Mouse (Mus musculus): ENCODE results near the gene Ripor1.
"Not testable (repeated sequence)": the region's sequence is repeated elsewhere in the genome, so short reads cannot be mapped to it uniquely, and the experiment has no call there.

Gene Ripor1

GRCm38 (mm10) chr8:105604804-105605381 is at the start of gene Ripor1:
Gene Ripor1 (plus strand): TSS chr8:105605255.
- DNase-seq: peak; percentile 69 to 71

- no peak for DNase-seq
Observed at GRCm38 (mm10) chr8:105562863-105563262, 42.2 kb upstream of the Ripor1 start.

GRCm38 (mm10) chr8:105563871-105564270 is 41.2 kb upstream of the Ripor1 start:
- no peak for DNase-seq

GRCm38 (mm10) chr8:105564573-105565229 is 40.4 kb upstream of the Ripor1 start:
- DNase-seq: not testable (repeated sequence)

- DNase-seq: no peak
Observed at GRCm38 (mm10) chr8:105565401-105565881, 39.6 kb upstream of the Ripor1 start.

GRCm38 (mm10) chr8:105565952-105566702 is 38.9 kb upstream of the Ripor1 start, which contains the start of gene Atp6v0d1:
Gene Atp6v0d1 (minus strand): TSS chr8:105566047.
- DNase-seq: peak; percentile 100

- no peak for DNase-seq
Observed at GRCm38 (mm10) chr8:105566703-105567595, 38.1 kb upstream of the Ripor1 start.

- DNase-seq: no peak
Observed at GRCm38 (mm10) chr8:105571810-105572209, 33.2 kb upstream of the Ripor1 start.

GRCm38 (mm10) chr8:105573427-105573826 is 31.6 kb upstream of the Ripor1 start:
- peak in 1 of 2 experiments; percentile 51 for DNase-seq

GRCm38 (mm10) chr8:105574741-105575140 is 30.3 kb upstream of the Ripor1 start:
- DNase-seq: no peak

- DNase-seq: no peak
Observed at GRCm38 (mm10) chr8:105575538-105575937, 29.5 kb upstream of the Ripor1 start.

- DNase-seq: no peak
Observed at GRCm38 (mm10) chr8:105579719-105580118, 25.3 kb upstream of the Ripor1 start.

- DNase-seq: no peak
Observed at GRCm38 (mm10) chr8:105592431-105592830, 12.6 kb upstream of the Ripor1 start.

GRCm38 (mm10) chr8:105593859-105594258 is 11.2 kb upstream of the Ripor1 start:
- peak in 1 of 2 experiments; percentile 45 for DNase-seq

- DNase-seq: peak; percentile 75 to 83
Observed at GRCm38 (mm10) chr8:105594451-105595242, 10.4 kb upstream of the Ripor1 start.

GRCm38 (mm10) chr8:105596362-105597034 is 8.6 kb upstream of the Ripor1 start:
- DNase-seq: peak; percentile 86 to 90

- DNase-seq: no peak
Observed at GRCm38 (mm10) chr8:105598777-105599176, 6.3 kb upstream of the Ripor1 start.

GRCm38 (mm10) chr8:105601301-105601700 is 3.8 kb upstream of the Ripor1 start:
- DNase-seq: no peak

GRCm38 (mm10) chr8:105602540-105602939 is 2.5 kb upstream of the Ripor1 start:
- not testable (repeated sequence) for DNase-seq

- DNase-seq: peak in 1 of 2 experiments; percentile 42
Observed at GRCm38 (mm10) chr8:105605491-105606188, 585 bp downstream of the Ripor1 start.

Measured in kidney, adult 8-10 months (tissue).